Mouse (Mus musculus): ENCODE results near the gene Slc46a1.

Slc46a1 gene

GRCm38 (mm10) chr11:78501529-78501928 lies 36.0 kb downstream of the Slc46a1 start:
- no peak for DNase-seq (ENCODE audit: low read depth, low spot score)

- no peak for DNase-seq (ENCODE audit: low read depth, low spot score)
These were observed 37.6 kb downstream of the Slc46a1 start, which contains the start of gene Sebox for GRCm38 (mm10) chr11:78502909-78503650. TSS of gene Sebox (plus strand) at chr11:78503447.

- no peak for DNase-seq (ENCODE audit: low read depth, low spot score)
These were observed 39.9 kb downstream of the Slc46a1 start for GRCm38 (mm10) chr11:78505430-78505829.

GRCm38 (mm10) chr11:78509148-78509547 lies 43.7 kb downstream of the Slc46a1 start:
- DNase-seq (ENCODE audit: low read depth, low spot score): no peak

- peak; percentile 86 for DNase-seq (ENCODE audit: low read depth, low spot score)
These were observed 46.8 kb downstream of the Slc46a1 start, which contains the start of the genes Tmem199 and Poldip2 for GRCm38 (mm10) chr11:78512025-78512957. TSS of gene Tmem199 (minus strand) at chr11:78512172. TSS of gene Poldip2 (plus strand) at chr11:78512193.

GRCm38 (mm10) chr11:78513106-78513790 lies 47.8 kb downstream of the Slc46a1 start:
- no peak for DNase-seq (ENCODE audit: low read depth, low spot score)

- DNase-seq (ENCODE audit: low read depth, low spot score): no peak
These were observed 50.2 kb downstream of the Slc46a1 start for GRCm38 (mm10) chr11:78515549-78516325.

GRCm38 (mm10) chr11:78518931-78519330 lies 53.4 kb downstream of the Slc46a1 start:
- DNase-seq (ENCODE audit: low read depth, low spot score): no peak
